Mouse (Mus musculus): ENCODE results near the gene Pcnx3.

The Pcnx3 gene

GRCm38 (mm10) chr19:5688200-5689087 is at the start of gene Pcnx3, which contains the start of gene Map3k11:
Pcnx3 (minus strand) TSS chr19:5688908.
Map3k11 (plus strand) TSS chr19:5688742.
- peak; percentile 98 for DNase-seq (ENCODE audit: low read depth, low spot score)

- DNase-seq (ENCODE audit: low read depth, low spot score), result no peak
These were observed 45.6 kb upstream of the Pcnx3 start for GRCm38 (mm10) chr19:5734325-5734724.

- DNase-seq (ENCODE audit: low read depth, low spot score), result peak; percentile 92
These were observed 42.7 kb upstream of the Pcnx3 start for GRCm38 (mm10) chr19:5731264-5731978.

- DNase-seq (ENCODE audit: low read depth, low spot score), result no peak
These were observed 41.8 kb upstream of the Pcnx3 start for GRCm38 (mm10) chr19:5730314-5731186.

GRCm38 (mm10) chr19:5729444-5729815 is 40.7 kb upstream of the Pcnx3 start, which contains the start of gene Fam89b:
Fam89b (minus strand) TSS chr19:5729653.
- DNase-seq (ENCODE audit: low read depth, low spot score), result peak; percentile 87

- DNase-seq (ENCODE audit: low read depth, low spot score), result peak; percentile 57
These were observed 40.1 kb upstream of the Pcnx3 start for GRCm38 (mm10) chr19:5728631-5729443.

- peak; percentile 92 for DNase-seq (ENCODE audit: low read depth, low spot score)
These were observed 39.0 kb upstream of the Pcnx3 start for GRCm38 (mm10) chr19:5727701-5728100.

- peak; percentile 89 for DNase-seq (ENCODE audit: low read depth, low spot score)
These were observed 38.4 kb upstream of the Pcnx3 start for GRCm38 (mm10) chr19:5726961-5727578.

- DNase-seq (ENCODE audit: low read depth, low spot score), result peak; percentile 84
These were observed 37.2 kb upstream of the Pcnx3 start, which contains the start of gene Ehbp1l1 for GRCm38 (mm10) chr19:5725767-5726515. Ehbp1l1 (minus strand) TSS chr19:5726317.

GRCm38 (mm10) chr19:5725029-5725707 is 36.5 kb upstream of the Pcnx3 start:
- DNase-seq (ENCODE audit: low read depth, low spot score), result no peak

- peak; percentile 52 for DNase-seq (ENCODE audit: low read depth, low spot score)
These were observed 35.8 kb upstream of the Pcnx3 start for GRCm38 (mm10) chr19:5724549-5724941.

- no peak for DNase-seq (ENCODE audit: low read depth, low spot score)
These were observed 35.3 kb upstream of the Pcnx3 start for GRCm38 (mm10) chr19:5723934-5724548.

- no peak for DNase-seq (ENCODE audit: low read depth, low spot score)
These were observed 34.2 kb upstream of the Pcnx3 start for GRCm38 (mm10) chr19:5722848-5723425.

- DNase-seq (ENCODE audit: low read depth, low spot score), result no peak
These were observed 32.5 kb upstream of the Pcnx3 start for GRCm38 (mm10) chr19:5721233-5721632.

GRCm38 (mm10) chr19:5716955-5717354 is 28.2 kb upstream of the Pcnx3 start:
- no peak for DNase-seq (ENCODE audit: low read depth, low spot score)

- DNase-seq (ENCODE audit: low read depth, low spot score), result peak; percentile 38
These were observed 27.3 kb upstream of the Pcnx3 start for GRCm38 (mm10) chr19:5715793-5716688.

- no peak for DNase-seq (ENCODE audit: low read depth, low spot score)
These were observed 25.0 kb upstream of the Pcnx3 start for GRCm38 (mm10) chr19:5713730-5714129.

Data from CD4-positive, CD25-positive, alpha-beta regulatory T cell, adult 2 months (primary cell).